Mouse (Mus musculus) CD8-positive naive resting alpha-beta T cell, adult 2 months (primary cell): ENCODE measurements around the gene Rpl15.
"Not testable (repeated sequence)": the region's sequence is repeated elsewhere in the genome, so short reads cannot be mapped to it uniquely, and the experiment has no call there.

ENCODE experiments used
- DNase-seq, 2 experiments: peaks; one replicate each; pipeline ENCODE4 v3.0.0; 2022; ENCODE audit warnings: low read depth in 2 of 2, low spot score in 2 of 2

Gene Rpl15

DNA sequence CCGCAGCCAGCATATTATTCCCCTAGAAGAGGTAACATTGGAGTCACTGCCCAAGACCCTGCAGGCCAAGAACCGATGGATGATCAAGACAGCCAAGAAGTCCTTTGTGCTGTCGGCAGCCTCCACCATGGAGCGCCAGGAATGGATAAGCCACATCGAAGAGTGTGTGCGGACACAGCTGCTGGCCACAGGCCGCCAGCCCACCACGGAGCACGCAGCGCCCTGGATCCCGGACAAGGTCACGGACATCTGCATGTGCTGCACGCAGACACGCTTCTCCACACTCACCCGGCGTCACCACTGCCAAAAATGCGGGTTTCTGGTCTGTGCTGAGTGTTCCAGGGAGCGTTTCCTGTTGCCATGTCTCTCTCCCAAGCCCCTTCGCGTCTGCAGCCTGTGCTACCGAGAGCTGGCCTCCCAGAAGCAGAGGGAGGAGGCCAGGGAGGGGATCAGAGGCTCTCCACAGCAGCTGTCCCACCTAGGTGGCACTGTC, 28.5 kb downstream of the Rpl15 start:
- DNase-seq, result no peak

DNA sequence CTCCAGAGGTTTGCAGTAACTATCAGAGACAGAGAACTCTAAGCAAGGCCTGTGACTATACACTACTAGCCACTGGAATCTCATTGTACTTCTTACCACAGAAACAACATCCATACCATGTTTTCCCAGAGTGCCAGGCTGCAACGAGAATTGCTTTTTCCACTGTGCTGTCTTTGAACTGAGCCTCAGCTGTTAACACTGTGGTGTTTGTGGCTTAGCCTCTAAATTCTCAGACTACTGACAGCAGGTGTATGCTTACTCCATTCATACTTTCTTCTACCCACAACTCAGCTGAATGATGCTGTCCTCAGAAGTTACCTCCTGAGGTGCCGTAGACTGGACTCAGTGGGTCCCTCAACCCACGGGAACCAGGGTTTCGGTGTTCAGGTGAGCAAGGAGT, 29.4 kb downstream of the Rpl15 start:
- DNase-seq, result no peak

DNA sequence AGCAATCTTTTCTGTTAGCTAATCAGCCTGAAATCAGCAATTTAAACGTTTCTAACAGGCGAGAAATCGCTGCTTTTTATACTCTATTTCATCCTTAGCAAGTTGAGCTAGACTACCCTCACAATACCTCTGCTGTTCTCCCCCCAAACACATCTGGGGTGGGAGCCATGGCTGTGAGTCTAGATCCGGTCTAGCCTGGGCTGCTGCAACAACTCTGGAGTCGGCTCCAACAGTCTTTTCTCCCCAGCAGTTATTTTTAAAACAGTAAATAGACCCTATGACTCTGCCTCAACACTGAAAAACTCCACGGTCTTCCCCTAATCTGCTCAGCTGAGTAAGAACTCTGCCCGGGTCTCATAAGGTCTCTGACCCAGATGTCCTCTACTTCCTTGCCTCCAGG, 31.1 kb downstream of the Rpl15 start:
- no peak for DNase-seq

DNA sequence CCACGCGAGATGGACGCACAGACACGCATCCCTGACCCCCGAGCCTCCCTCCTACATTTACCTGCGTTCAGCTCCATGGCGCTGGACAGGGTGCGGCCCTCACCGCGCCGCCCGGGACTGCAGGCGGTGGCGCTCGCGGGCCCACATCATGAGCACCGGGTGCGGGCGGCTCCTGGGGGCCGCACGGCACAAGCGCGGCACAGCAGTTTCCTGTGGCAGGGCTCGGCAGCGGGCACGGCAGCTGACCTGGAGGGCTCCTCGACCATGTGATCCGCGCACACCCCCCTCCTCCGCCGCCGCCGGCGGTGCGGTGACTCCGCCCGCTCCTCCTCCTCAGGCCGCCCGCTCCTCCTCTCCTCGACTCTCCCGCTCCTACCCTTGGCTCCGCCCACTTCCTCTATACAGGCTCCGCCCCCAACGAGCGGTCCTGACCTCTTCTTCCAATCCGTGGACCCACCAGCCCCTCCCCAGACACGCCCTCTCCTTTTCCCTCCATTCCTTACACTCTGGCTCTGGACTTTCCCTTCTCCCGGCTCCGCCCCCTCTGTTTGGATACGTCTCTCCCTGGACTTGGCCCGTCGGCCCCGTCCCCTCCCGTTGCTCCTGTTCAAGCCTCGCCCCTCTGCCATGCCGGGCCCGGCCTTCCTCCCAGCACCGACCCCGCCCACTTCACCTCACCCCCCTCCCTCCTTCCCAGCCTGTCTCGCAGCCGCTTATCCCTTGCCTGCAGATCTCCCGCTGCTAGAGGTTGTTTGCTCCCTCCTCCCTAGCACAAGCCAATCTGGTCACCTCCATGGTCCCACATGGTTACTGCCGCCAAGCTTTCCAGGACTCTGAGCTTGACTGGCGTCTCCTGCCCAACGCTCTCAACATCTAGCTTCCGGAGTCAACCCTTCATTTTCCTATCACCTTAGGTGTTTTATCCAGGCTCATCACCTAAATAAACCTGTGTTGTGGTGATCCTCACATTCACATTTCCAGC, 32.1 kb downstream of the Rpl15 start, which contains the start of gene Nr1d2:
TSS of gene Nr1d2 (minus strand) at position 378 of the 982 bp plus-strand sequence.
- peak; percentile 95 to 96 for DNase-seq

DNA sequence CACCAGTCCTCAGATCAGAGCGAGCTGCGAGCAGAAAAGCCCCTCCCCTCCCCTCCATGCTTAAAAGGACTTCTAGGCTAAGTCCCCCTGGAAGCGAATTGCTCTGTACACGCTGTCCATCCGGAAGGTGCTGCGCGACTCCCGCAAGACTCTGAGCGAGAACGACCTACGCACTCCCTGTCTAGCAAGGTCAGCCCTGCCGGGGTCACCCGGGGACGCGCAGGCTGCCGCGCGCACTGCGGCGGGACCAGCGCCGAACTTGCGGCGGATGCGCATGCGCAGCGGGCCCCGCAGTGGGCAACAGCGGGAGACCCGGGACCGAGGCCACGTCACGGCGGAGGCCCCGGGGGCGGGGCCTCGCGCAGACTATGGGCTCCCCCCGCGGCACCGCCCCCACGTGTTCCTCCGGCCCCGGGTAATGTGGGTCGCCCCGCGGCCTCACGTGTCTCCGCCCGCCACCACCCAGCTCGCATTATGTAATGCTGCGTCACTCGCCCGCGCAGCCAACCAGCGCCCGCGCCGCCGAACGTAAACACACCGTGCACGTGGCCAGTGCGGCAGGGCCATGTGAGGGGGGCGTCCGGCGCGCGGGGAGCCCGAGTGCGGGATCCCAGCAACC, 33.0 kb downstream of the Rpl15 start:
- DNase-seq, result peak; percentile 97 to 98

DNA sequence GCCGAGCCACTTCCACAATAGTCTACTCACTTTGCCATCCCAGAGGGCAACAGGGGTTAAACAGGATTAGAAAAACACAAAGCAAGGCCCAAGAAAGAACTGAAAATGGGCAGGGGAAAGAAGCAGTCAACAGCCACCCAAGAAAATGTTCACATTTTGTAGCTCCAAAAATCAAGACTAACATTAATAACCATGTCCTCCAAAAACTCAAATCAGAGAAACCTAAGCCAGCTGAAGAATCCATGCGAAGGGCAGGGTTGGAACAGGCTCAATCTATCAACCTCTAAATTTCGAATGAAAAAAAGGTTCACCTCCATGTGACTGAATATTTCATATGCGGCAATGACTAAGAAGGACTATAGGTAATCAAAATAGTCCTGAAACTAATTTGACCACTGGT, 33.8 kb downstream of the Rpl15 start:
- no peak for DNase-seq

DNA sequence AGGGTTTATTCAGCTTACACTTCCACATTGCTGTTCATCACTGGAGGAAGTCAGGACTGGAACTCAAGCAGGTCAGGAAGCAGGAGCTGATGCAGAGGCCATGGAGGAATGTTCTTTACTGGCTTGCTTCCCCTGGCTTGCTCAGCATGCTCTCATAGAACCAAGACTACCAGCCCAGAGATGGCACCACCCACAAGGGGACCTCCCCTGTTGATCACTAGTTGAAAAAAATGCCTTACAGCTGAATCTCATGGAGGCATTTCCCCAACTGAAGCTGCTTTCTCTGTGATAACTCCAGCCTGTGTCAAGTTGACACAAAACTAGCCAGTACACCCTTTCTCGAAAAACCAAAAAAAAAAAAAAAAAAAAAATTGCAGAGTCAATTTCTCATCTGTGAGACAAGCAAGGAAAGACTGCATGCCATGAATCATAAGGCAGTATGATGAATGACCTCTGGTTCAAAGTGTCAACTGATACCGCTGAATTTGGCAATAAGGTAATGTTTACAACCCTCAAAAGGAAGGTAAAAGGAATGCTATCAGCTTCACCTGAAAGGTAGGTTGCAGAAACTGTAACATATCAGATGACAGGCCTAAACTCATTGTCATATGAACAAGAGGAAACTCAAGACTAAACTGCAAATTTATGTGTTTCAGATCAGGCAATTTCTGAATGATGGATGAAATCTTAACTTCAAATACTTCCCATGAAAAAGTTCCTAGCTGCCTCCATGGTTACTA, 34.5 kb downstream of the Rpl15 start:
- not testable (repeated sequence) for DNase-seq

- no peak for DNase-seq
Observed at GRCm38 (mm10) chr14:18233981-18234960, 36.9 kb downstream of the Rpl15 start.

DNA sequence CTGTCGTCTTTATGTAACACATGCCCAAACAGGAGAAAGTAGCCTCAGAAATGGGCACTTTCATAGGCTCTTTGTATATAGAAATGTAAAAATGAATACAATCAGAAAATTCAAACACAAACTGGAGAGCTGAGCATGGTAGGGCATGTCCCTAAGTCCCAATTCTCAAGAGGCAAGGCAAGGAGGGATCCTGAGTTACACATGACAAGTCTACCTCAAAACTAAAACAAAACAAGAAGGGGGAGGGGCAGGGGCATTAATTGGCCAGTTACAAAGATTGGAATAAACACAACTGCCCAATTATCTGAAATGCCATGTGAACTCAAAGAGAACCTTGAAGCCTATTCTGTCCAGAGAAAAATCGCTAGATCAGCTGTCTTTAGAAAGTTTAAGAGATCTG, 38.1 kb downstream of the Rpl15 start:
- no peak for DNase-seq

DNA sequence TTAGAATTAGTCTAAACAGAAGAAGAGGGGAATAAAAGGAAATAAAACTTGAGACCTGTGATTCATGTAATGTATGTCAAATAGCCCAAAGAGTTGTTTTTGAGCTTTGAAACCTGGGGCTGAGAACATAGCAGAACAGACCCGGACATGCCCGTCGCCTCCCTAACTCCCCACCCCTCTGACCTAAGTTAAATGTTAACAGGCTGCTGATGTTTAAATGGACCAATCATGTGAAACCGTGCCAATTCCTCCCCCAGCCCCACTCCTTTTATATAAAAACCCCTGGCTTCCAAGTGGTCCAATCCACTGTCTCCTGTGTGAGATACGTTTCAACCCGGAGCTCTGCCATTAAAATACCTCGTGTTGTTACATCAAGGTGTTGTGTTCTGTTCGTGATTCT, 39.3 kb downstream of the Rpl15 start:
- not testable (repeated sequence) for DNase-seq

GRCm38 (mm10) chr14:18229751-18230150, 41.4 kb downstream of the Rpl15 start:
- DNase-seq, result not testable (repeated sequence)

- not testable (repeated sequence) for DNase-seq
Observed at GRCm38 (mm10) chr14:18226181-18226580, 45.0 kb downstream of the Rpl15 start.

DNA sequence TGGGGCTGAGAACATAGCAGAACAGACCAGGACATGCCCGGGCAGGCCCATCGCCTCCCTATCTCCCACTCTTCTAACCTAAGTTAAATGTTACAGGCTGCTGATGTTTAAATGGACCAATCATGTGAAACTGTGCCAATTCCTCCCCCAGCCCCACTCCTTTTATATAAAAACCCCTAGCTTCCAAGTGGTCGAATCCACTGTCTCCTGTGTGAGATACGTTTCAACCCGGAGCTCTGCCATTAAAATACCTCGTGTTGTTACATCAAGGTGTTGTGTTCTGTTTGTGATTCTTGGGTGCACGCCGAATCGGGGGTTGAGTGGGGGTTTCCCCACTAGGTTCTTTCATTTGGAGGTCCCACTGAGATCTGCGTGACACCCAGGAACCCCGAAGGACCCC, 45.8 kb downstream of the Rpl15 start:
- not testable (repeated sequence) for DNase-seq

- DNase-seq, result no peak
Observed at GRCm38 (mm10) chr14:18221977-18222376, 49.2 kb downstream of the Rpl15 start.
